Mouse (Mus musculus) stomach, postnatal 0 days (tissue): ENCODE measurements around the gene Shisal1.

Experiments
- CTCF ChIP-seq: IDR thresholded peaks from 2 replicates; pipeline ENCODE4 v1.5.1; 2016; ENCODE audit warnings: antibody characterized with exemption, low read depth, mild to moderate bottlenecking, moderate library complexity
- EP300 ChIP-seq: optimal IDR thresholded peaks from 2 replicates; pipeline ENCODE3; 2016; ENCODE audit warnings: antibody characterized with exemption

GRCm38 (mm10) chr15:84412409-84412808 lies 34.5 kb downstream of the Shisal1 start:
- TF ChIP-seq CTCF, result no peak
- TF ChIP-seq EP300, result no peak
